Mouse (Mus musculus) neural tube, embryonic 10.5 days (tissue): ENCODE measurements around the gene Epn2.

Experiments used
- DNase-seq: peaks from one replicate; pipeline ENCODE4 v3.0.0-alpha.2; 2017; ENCODE audit warnings: low spot score; ENCODE audit errors: extremely low spot score

Gene Epn2

DNA sequence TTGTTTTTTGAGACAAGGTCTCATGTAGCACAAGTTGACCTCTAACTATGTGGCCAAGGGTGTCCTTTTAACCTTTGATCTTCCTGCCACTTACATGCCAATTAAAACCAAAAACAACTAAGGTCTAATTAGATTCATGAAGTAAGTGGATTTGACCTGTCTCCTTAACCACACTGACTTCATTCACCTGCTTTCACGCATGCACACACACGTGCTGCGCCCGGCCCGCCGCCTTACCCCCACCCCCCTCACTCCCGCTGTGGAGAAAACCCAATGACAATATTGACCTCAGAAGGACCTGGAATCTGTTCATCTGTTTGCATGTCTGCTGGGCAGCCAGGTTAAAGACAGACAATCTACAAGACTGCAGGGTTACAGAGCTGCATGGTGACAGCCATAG lies 38.8 kb downstream of the Epn2 start:
- DNase-seq: no peak

DNA sequence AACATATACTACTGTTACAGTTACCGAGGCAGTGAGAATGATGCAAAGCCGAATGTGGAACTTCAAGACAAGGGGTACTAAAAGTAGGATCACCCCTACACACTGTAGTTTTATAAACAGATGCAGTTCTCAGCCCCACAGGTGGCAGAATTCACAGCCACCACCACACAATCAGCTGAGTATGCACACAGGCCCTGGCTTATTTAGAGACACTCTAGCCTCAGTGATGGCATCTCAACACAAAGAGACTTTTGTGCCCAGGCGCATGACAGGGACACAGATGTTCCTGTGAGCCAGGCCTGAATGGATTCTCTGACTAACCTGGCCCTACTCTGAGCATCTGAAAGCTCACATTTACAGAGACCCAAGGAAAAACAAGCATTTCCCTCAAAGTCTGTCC lies 42.1 kb downstream of the Epn2 start:
- no peak for DNase-seq

DNA sequence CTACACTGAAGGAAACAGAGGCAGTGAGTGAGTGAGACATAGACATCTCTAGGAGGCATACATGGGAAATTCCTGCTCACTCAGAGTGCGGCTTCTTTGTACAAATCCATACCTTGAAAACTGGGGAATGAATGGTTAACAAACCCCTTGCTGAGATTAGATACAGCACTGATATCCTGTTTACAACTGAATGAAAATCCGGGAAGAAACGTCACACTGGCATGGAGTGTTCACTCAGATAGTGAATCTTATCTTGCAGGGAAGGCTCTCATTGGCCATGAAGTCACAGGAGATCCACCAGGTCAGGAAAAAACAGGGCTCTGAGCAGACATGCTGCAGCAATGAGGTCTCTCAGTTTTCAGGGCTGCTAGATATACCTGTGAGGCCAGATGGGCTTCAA lies 42.5 kb downstream of the Epn2 start:
- DNase-seq: no peak

DNA sequence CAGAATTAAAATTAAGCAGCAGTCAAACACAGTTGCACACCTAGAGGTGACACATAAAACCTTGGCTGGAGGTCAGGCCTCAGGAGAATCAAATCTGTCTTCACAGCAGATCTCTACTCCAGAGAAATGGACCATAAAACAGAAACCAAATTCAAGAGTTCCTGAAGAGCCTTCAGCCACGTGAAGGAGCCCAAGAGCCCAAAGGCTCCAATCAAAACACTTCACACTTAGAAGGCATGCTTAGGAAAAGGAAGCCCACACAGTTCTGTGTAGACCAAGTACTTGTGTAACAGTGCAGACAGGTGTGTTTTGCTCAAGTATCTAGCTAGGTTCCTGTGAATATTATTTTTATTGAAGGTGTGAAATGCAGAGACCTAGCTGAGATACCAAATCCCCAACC lies 44.0 kb downstream of the Epn2 start:
- DNase-seq: no peak

DNA sequence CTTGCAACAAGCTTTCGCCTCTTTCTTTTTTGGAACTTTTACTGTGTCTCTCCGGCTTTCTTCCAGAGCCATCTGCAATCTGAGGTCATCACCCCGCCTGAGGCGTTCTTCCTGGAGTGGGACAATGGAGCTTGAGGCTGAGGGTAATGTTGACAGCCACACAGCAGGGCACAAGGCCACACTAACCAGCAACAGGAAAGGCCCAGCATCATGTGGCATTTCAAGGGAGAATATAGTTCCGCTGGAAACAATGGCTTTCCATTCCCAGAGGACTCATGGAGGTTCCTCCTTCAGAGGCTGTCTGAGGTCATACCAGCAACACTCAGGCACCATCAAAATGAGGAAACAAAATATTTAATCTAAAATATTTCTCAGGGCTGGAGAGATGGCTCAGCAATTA lies 45.9 kb downstream of the Epn2 start:
- no peak for DNase-seq

DNA sequence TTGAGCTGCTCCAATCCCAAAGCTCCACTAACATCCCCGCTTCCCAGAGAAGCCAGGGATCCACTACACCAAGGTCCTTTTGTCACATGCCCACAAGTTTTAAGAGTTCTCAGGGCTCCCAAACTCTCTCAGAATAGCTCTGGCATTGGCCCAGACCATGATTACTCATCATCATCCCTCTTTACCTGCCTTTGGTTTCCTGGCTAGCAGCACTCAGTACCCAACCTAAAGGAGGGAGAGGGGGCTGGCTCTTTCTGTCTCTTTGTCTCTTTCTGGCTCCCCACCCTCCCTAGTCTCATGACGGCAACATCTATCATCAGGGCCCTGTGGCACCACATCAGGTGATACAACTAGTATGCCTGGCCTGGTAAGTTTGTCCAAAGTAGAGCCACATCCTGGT lies 46.7 kb downstream of the Epn2 start:
- DNase-seq: no peak

DNA sequence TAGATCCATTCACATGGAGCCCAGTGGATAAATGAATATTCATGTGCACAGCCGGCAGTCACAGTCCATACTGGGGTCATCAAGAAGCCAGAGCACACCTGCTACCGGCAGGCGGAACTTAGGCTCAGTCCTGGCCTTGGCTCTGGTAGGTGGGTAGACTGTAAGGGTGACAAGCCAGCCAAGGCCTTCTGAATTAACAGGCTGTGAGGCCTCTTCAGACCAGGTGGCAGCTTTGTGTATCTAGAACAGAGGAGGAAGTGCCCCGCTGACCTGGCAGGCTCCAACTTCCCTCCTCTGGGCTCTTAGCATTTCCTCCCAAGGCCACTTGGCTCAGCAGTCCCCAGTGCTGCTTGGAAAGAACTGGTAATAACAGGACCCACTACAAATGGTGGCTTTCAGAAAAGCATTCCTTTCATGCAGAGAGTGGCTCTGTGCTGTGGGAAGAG lies 50.2 kb downstream of the Epn2 start:
- DNase-seq: no peak

DNA sequence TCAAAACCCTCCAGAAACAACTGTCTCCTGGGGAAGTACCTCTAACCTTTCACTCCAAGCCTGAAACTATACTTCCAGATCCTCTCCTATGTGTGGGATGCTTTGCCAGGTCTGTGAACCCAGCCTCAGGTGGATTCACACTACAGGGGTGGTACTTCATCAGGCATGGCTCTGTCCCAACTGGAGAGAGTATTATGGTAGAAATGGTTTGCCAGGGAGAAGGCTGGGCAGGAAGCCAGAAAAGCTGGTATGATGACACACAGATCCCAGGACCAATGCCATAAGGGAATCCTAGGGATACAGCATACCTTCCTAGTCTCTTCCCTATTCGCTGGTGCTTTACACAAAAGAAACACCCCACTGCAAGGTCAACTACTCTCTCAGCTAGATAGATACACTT lies 52.6 kb downstream of the Epn2 start:
- DNase-seq: no peak

DNA sequence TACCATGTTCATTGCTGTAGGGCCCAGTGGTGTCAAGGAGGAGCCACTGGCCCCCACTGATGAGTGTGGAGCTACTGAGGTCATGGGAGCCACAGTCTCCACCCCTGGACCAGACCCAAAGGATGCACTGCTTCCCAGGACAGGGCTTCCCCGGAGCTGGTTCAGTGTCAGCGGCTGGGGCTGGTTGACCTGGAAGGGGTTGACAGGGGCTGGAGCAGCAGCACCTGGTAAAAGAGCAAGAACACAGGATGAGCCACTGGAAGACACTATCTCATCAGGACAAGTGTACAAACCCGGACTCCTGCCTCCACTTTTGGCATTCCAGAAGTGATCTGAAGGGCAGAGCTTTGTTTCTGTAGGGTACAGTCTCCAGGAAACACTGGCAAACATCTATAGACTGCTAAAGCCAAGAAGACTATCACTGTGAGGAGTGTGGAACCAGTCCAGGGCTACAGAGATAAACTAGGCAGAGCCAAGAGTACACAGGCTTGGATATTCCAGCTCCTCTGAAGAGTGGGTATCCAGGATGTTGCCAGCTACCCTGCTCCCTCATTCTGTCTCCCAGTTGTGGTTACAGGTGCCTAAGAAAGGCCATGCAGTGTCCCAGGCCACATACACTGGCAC lies 59.9 kb downstream of the Epn2 start:
- DNase-seq: no peak

DNA sequence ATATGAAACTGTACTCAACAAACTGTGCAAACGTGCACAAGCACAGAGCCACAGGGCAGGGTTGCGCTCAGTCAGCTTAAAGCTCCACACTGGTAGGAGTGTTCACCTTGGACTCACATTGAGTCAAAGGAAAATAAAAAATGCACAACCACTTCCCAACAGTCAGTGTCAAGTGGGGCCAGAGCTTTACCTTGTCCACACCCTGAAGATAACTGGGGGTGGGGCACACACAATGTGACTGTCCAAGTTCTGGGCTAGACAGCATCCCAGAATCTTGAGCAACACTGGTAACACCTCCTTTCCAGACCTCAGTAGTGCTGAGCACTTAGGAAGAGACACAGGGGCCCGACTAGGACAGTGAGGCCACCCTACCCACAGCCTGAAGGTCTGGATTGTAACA lies 60.6 kb downstream of the Epn2 start:
- no peak for DNase-seq

DNA sequence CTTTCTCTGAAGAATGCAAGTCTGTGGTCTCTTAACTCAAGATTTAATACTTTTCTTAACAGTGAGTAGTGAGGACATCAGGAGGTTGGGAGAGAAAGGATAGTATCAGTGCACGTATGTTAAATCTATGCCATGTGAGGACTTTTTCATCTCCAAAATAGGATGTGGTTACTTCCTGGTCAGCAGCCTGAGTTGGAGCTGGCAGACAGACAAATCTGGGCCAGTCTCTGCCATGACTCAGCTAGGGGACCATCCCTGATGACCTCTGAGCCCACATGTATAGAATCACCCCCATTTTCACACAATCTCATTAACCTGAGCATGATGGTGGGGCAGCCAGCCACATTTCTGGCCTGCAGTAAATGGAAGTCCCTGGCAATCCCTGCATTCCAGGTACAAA lies 61.5 kb downstream of the Epn2 start:
- DNase-seq: no peak

DNA sequence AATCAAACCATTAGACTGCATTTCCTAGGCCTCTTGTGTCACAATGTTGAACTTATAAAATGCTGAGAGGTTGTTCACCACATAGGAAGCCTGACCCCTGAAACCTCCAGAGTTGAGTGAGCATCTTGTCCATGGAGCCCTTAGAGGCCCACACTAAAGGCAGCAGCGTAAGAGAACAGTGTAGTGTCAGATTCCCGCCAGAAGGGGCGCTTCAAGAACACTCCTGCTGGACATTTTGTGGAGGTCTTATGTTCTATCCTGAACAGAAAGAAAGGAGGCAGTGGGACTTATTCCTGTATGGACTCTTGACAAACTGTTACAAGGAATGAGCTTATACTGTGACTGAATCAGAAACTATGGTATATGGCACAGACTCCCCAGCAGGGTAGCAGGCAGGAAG lies 64.5 kb downstream of the Epn2 start:
- peak; percentile 45 for DNase-seq

DNA sequence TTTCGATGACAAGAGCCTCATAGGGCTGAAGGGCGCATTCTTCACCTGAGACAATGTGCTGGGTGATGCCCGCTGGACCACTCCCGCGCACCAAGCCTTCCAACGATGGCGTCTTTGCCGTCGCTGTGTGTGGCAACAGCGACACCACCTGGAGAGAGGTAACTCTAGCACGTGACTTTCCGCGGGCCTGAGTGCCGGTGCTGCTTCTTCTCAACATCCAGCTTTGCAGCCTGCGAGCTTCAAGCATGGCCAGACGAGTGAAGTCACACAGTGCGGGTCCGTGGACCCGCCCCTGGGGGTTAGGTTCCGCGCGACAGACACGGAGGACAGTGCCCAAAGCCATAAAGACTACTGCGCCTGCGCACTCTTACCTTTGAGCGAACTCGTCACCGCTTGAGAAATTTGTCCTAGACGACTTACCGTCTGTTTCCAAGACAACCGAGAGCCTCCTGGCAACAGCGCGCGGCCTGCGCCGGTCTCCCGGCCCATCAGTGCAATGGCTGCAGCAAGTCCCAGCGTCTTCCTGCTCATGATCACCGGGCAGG lies 74.7 kb downstream of the Epn2 start, which contains the start of gene B9d1:
B9d1 (plus strand) TSS at position 432 of the 545 bp plus-strand sequence.
- peak; percentile 98 for DNase-seq

DNA sequence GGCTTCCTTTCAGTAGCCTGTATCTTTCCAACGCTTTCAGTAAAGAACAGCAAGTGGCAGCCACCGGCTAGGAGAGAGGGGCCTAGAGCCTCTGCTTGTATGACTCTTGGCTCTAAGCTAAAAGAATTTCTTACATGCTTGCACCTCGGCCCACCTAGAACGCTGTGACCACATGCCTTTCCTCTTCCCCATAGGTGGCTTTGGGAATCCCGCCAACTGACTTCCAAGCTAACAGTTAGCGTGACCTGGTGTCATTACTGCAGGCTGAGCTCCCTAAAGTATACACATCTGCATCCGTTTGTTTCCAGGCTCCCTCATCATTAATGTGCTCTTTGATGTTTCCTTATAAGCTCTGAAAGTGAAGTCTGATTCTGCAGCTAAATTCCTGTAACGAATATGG lies 75.6 kb downstream of the Epn2 start:
- DNase-seq: no peak

DNA sequence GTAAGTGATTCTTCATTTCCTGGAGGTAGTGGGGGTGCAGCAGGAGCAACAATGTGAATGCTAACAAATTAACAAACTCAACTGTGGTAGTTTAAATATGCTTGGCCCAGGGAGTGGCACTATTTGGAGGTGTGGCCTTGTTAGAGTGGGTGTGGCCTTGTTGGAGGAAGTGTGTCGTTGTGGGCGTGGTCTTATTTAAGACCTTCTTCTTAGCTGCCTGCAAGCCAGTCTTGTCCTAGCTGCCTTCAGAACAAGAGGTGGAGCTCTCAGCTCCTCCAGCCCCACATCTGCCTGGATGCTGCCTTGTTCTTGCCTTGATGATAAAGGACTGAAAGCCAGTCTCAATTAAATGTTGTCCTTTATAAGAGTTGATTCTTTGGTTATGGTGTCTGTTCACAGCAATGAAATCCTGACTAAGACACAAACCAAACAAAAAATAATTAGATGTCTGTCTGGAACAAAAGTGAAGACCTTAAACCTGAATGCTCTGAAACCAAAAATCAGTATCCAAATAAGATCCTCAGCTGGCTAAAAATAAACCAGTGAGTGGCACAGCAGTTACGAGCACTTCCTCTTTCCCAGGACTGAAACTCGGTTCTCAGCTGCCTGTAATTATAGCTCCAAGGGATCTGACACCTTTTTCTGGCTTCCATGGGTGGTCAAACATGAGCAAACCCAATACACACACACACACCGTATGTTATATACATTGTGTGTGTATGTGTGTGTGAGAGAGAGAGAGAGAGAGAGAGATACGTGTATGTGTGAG lies 80.6 kb downstream of the Epn2 start:
- no peak for DNase-seq

DNA sequence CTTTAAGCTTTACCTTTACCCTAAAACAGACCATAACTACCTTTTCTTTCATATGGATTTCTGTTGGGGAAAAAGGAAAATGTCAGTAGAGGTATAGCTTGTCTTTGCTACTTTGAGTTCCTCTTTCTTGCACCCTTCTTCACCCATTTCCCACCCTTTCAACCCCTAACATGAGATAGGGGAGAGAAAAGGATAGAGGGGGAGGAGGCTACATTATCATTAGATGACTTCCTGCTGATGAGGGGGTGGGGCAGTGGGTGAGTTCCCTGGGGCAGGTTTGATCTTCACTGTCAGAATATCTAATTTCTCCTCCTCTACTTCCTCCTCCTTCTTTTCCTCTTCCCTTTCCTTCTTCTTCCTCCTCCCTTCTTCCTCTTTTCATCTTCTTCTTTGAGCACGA lies 82.0 kb downstream of the Epn2 start:
- no peak for DNase-seq

DNA sequence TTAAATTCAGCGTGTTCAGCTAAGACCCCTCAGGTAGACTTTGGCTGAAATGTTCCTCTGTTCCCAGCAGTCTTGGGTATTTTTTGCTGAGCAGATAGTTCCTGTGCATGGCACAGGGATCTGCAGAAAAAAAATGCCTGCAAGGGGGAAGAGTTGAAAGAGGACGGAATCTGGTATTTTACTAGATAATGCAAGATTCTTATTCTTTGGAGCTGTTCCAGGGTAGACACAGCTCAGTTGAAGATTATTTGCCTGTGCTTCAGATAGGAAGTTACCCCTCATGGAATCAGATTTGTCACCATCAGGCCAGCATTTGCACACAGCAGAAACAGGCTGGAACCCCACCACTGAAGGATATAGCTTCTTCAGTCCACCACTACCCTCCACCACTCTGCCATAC lies 84.0 kb downstream of the Epn2 start:
- no peak for DNase-seq

DNA sequence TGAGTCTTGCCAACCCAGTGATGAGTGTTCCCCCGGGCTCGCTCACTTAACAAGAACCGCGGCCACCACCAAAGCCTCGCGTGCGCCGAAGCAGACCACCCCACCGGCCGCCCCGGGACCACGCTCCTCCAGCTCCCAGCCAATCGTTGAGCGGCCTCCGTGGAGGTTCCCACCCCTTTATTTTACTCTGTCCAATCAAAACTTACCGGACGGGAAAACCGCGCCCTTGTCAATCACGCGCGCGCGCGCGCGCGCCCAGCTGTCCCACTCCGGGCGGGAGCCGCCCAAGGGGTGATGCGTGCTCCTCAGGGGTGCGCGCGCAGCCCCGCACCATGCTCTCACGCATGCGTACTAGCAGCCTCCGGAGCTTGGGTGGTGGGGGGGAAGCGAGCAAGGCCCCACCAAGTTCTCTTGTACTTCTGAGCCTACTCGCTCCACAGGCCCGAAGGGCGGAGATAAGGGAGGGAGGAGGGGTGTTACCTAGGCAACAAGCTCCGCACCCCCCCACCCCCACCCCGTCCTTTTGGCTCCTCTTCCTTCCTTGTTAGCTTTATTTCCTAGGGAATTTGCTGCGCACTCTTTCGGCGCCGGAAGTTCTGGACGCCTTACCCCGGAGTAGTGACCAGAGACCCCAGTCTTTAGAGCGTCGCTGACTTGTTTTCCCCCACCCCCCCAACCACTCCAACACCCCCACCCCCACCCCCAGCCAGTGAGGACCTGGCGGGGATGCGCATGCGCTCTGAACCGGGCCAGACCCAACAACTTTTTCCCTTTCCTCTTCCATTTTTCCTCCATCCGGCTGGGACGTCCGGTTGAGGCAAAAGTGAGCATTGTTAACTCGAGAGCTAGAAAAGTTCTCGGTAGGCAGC lies 85.1 kb downstream of the Epn2 start, which contains the start of gene Mapk7:
Mapk7 (minus strand) TSS at position 278 of the 869 bp plus-strand sequence.
- DNase-seq: peak; percentile 100

DNA sequence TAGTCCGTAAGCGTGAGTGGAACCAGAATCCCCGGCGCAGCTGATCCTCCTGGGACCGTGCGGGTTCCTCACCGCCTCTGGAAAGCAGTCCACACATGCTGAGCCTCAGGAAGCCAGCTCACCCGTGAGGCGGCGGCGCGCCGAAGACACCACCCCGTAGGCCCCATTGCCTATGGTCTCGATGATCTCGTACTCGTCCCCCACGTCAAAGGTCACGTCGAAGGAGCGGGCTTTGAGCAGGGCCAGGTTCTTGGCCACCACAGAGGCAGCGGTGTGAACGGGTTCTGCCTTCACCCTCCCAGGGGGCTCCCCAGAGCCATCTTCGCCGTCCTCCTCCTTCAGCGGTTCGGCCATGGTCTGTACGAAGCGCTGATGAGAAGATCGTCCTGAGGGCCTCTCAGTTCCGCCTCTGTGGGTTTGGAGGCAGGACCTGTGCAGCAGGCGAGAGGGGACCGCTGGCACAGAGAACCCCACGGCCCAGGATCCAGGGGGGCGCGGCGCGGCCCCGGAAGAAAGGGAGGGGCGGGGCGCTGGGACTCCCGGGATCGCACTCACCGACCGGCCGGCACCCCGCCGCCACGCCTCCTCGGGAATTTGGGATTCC lies 85.9 kb downstream of the Epn2 start:
- no peak for DNase-seq

DNA sequence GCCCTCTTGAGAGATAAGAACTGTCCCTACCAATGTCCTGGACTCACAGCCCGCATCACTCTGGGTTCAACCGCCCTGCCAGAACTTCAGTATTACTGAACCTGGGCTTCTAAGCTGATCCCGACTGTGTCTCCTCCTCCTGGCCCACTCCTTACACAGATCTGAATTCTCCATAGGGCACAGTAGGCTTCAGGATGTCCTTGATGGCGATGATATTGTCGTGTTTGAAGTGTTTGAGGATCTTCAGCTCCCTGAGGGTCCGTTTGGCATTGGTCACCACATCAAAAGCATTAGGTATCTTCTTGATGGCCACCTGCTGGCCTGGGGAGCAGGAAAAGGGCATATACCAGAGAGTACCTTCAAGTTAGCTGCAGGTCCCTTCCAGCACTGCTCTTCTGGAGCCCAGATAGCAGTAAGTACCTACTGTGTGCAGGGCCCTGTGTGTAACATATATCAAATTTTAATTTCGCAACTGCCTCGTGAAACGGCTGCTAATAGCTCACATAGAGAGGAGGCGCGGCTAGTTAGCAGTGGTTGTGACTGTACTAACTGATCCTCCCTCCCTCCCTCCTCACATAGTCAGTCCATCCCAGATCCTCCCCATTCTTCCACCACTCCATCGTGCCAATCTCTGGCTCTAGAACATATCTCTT lies 86.6 kb downstream of the Epn2 start:
- DNase-seq: no peak
